Mouse (Mus musculus) liver, adult 2 months (tissue): ENCODE data around the gene Ppm1g. TPM values are rescaled to one million over a fixed set of nuclear protein-coding genes. Genes with fewer than 3 reads are reported as not detected.

Experiments used
- DNase-seq: peaks from one replicate; pipeline ENCODE4 v3.0.0-alpha.2; 2011; ENCODE audit warnings: low read depth, low spot score; ENCODE audit errors: extremely low read depth
- H3K27ac ChIP-seq: fragments of 200-500 bp; replicated peaks from 2 replicates; pipeline ENCODE4 v1.5.1; 2012; ENCODE audit warnings: low read depth, mild to moderate bottlenecking, control low read depth, inconsistent platforms, low read length; ENCODE audit not compliant: insufficient read depth
- H3K27me3 ChIP-seq: fragments of 200-500 bp; 2 replicates; pipeline ENCODE4 v1.6.1; 2012; ENCODE audit warnings: mild to moderate bottlenecking, moderate library complexity, low read length, inconsistent platforms; ENCODE audit not compliant: control insufficient read depth, insufficient read depth
- H3K36me3 ChIP-seq: fragments of 200-500 bp; 2 replicates; pipeline ENCODE4 v1.6.1; 2012; ENCODE audit warnings: low read length, inconsistent platforms; ENCODE audit not compliant: control insufficient read depth, insufficient read depth
- H3K4me1 ChIP-seq: fragments of 200-500 bp; 2 replicates; pipeline ENCODE4 v1.6.1; 2011; ENCODE audit warnings: low read length; ENCODE audit not compliant: control insufficient read depth, insufficient read depth
- H3K4me3 ChIP-seq: fragments of 200-500 bp; 2 replicates; pipeline ENCODE4 v1.5.1; 2011; ENCODE audit warnings: low read depth, mild to moderate bottlenecking, control low read depth, low read length, moderate library complexity; ENCODE audit not compliant: insufficient read depth
- H3K79me2 ChIP-seq: fragments of 200-500 bp; 2 replicates; pipeline ENCODE4 v1.6.1; 2012; ENCODE audit warnings: inconsistent platforms, mild to moderate bottlenecking, low read length, moderate library complexity; ENCODE audit not compliant: control insufficient read depth, insufficient read depth
- H3K9ac ChIP-seq: fragments of 200-500 bp; 2 replicates; pipeline ENCODE4 v1.6.1; 2012; ENCODE audit warnings: low read depth, mild to moderate bottlenecking, control low read depth, inconsistent platforms, low read length
- CTCF ChIP-seq: fragments of 200-500 bp; IDR thresholded peaks from 2 replicates; pipeline ENCODE4 v1.5.1; 2011; ENCODE audit warnings: low read depth, low read length, control low read depth
- POLR2A ChIP-seq: fragments of 200-500 bp; IDR thresholded peaks from 2 replicates; pipeline ENCODE4 v1.6.1; 2011; ENCODE audit warnings: low read length, control low read depth; ENCODE audit not compliant: insufficient read depth; ENCODE audit errors: extremely low read depth
- WGBS: fragments of 180-500 bp; shearing (Covaris S2); methylation state at CpG from one replicate; pipeline ENCODE4 v1.1.7; 2018; 5-methylcytosine and 5-hydroxymethylcytosine counted together
- polyA plus RNA-seq: library from polyadenylated mRNA; depleted of rRNA; stranded (reverse); fragments of >200 nt; gene quantifications from 2 replicates; pipeline ENCODE4 v1.2.3, GENCODE M21; 2012
- total RNA-seq: library from RNA; depleted of rRNA; stranded (reverse); fragments of >200 nt; gene quantifications from 2 replicates; pipeline ENCODE4 v1.2.3, GENCODE M21; 2014

Ppm1g gene
- total and polyA plus RNA-seq, 2 experiments = 19.7 to 31.6 TPM

DNA sequence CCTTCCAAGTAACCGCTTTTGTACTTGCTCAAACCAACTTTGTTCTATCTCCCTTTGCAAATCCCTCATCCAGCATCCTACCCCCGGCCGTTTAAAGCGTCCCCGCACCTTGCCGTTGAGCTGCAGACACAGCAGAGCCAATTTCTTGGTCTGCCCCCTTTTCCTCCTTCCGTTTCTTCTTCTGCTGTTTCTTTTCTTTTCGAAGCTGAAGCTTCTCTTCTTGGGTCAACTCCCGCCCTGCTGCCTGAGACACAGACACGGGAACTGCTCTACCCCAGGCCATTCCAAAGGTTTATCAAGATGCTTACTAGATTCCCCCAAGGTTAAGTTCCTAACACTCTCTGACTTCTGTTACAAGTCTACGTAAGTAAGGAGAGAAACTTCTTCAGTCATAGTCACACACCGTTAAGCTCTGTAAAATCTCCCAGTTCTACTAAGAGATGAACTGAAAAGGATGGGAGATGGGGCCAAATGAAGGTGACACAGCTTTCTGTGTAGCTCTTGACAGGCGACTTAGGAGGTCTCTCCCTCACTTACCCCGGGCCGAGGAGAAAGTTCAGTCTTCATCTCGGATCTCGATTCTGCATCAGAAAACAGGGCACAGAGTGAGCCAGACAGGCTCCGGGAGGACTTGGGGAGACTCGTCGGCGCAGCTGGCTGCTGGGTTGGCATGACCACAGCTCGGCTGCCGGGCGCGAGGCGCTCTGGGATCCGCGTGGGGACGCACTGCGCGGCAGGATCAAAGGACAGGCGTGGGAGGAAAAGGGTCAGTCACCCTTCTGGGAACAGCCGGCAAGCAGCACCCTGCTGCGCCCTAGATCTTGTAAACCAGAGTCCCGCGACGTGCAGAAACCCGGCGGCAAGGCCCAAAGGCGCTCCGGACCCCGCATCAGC is 28.2 kb downstream of the Ppm1g start:
- H3K9ac ChIP-seq = peak overlapping the region; percentile 80
- no peaks in the 10 kb centered on the region for H3K27me3 ChIP-seq
- H3K36me3 ChIP-seq = peaks cover 37% of the 10 kb centered on the region
- peaks cover 5% of the 10 kb centered on the region for H3K4me1 ChIP-seq
- H3K79me2 ChIP-seq = peaks cover 3% of the 10 kb centered on the region; the same call in 1 of the 2 replicates
- peak; percentile 83 for DNase-seq
- peak overlapping the region; percentile 80 for H3K27ac ChIP-seq
- H3K4me3 ChIP-seq = peak overlapping the region; percentile 78
- TF ChIP-seq CTCF (peak; percentile 41; the same call in 1 of the 2 replicates), POLR2A (no peak)
- 8% methylated on average over 42 of the region's 42 CpGs for WGBS

DNA sequence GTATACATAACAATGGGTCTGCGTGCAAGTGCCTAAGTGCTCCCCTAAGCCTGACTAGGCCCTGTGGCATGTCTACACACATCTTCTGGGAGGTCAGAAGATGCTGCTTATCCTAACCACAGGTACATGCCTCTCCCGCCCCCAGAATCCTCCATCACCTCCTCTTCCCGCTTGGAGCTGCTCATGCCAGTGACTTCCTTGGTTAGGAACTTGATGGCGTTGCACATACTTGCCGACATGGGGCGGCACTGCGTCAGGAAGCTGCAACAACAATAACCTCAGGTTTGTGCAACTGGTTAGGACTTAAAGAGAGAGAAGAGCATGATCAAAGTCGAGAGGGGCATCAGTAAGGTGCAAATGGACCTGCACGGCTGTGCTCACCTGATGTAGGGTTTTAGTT is 30.3 kb downstream of the Ppm1g start:
- no peak overlapping the region for H3K4me3 ChIP-seq
- peaks cover 23% of the 10 kb centered on the region; the same call in 1 of the 2 replicates for H3K36me3 ChIP-seq
- no peak for TF ChIP-seq CTCF
- TF ChIP-seq POLR2A = no peak
- peaks cover 5% of the 10 kb centered on the region for H3K4me1 ChIP-seq
- no peaks in the 10 kb centered on the region for H3K27me3 ChIP-seq
- WGBS = 95% methylated on average over 9 of the region's 9 CpGs
- peaks cover 3% of the 10 kb centered on the region; the same call in 1 of the 2 replicates for H3K79me2 ChIP-seq
- H3K9ac ChIP-seq = no peak overlapping the region
- H3K27ac ChIP-seq = no peak overlapping the region
- no peak for DNase-seq

DNA sequence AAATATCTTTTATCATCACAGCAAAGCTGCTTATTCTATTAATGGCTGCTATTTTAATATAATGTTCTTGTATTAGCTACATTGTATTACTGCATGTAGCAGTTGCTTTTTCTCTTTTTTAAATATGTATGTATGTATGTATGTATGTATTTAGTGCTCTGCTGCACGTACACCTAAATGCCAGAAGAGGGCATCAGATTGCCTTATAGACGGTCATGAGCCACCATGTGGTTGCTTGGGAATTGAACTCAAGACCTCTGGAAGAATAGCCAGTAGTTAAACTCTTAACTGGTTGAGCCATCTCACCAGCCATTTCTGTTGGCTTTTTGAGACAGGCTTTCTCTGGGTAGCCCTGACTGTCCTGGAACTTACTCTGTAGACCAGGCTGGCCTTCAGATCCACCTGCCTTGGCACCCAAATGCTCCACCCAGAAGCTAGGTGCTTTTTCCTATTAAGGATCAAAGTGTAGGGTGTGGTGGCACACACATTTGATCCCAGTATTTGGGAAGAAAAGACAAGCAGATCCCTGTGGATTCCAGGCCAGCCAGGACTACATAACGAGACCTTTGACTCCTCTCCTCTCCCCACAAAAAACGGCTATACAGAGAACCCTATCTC is 32.2 kb downstream of the Ppm1g start:
- H3K27ac ChIP-seq = no peak overlapping the region
- peaks cover 22% of the 10 kb centered on the region; the same call in 1 of the 2 replicates for H3K36me3 ChIP-seq
- H3K79me2 ChIP-seq = peaks cover 3% of the 10 kb centered on the region; the same call in 1 of the 2 replicates
- no peak for DNase-seq
- peaks cover 5% of the 10 kb centered on the region for H3K4me1 ChIP-seq
- H3K9ac ChIP-seq = no peak overlapping the region
- H3K27me3 ChIP-seq = no peaks in the 10 kb centered on the region
- WGBS = 75% methylated on average over 4 of the region's 4 CpGs
- TF ChIP-seq CTCF = no peak
- TF ChIP-seq POLR2A = no peak
- H3K4me3 ChIP-seq = no peak overlapping the region

DNA sequence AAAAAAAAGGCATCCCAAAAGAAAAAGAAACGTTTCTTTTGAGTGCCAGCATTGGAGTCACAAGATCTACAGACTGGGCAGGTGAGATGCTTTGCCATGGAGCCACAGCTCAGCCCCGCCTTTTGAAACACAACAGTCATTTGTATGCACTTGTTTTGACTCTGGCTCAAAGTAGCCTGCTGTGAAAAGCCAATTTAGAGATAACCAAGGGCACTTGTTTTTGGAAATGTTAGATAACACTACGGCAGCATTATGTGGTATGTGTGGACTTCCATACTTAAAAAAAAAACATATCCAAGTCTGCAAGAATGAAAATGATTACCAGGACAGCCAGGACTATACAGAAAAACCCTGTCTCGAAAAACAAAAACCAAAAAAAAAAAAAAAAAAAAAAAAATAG is 36.8 kb downstream of the Ppm1g start:
- H3K4me3 ChIP-seq = no peak overlapping the region
- H3K36me3 ChIP-seq = peaks cover 17% of the 10 kb centered on the region; the same call in 1 of the 2 replicates
- no peak overlapping the region for H3K9ac ChIP-seq
- 62% methylated on average over 4 of the region's 4 CpGs for WGBS
- H3K79me2 ChIP-seq = peaks cover 6% of the 10 kb centered on the region; the same call in 1 of the 2 replicates
- peaks cover 3% of the 10 kb centered on the region; the same call in 1 of the 2 replicates for H3K4me1 ChIP-seq
- TF ChIP-seq POLR2A (no peak), CTCF (no peak)
- H3K27me3 ChIP-seq = no peaks in the 10 kb centered on the region
- no peak for DNase-seq
- H3K27ac ChIP-seq = no peak overlapping the region

DNA sequence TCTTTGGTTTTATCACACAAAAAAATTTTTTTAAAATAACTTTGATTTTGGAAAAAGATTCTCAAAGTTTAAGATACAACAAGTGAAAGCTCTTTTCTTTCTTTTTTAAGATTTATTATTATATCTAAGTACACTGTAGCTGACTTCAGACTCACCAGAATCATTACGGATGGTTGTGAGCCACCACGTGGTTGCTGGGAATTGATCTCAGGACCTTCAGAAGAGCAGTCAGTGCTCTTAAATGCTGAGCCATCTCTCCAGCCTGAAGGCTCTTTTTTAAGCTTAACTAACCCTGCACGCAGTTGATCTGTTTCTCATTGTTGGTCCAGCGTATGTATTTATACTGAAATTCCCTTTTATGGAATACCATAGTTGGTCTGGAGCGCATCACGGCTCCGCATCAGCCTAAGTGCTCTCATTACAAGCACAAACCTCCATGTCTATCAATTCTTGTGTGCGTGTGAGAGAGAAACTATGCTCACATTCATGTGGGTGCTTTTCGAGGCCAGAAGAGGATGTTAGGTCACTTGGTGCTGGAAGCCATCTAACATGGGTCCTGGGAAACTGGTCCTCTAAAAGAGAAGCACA is 39.2 kb downstream of the Ppm1g start:
- no peak for DNase-seq
- WGBS = 93% methylated on average over 9 of the region's 9 CpGs
- Histone ChIP-seq H3K9ac (no peak overlapping the region), H3K27ac (no peak overlapping the region), H3K79me2 (peaks cover 16% of the 10 kb centered on the region; the same call in 1 of the 2 replicates), H3K4me1 (peaks cover 3% of the 10 kb centered on the region; the same call in 1 of the 2 replicates), H3K4me3 (no peak overlapping the region), H3K36me3 (no peaks in the 10 kb centered on the region), H3K27me3 (no peaks in the 10 kb centered on the region)
- TF ChIP-seq CTCF = no peak
